Comparison of ENCODE assay signal across 8 mouse cellular contexts in the genomic region with DNA sequence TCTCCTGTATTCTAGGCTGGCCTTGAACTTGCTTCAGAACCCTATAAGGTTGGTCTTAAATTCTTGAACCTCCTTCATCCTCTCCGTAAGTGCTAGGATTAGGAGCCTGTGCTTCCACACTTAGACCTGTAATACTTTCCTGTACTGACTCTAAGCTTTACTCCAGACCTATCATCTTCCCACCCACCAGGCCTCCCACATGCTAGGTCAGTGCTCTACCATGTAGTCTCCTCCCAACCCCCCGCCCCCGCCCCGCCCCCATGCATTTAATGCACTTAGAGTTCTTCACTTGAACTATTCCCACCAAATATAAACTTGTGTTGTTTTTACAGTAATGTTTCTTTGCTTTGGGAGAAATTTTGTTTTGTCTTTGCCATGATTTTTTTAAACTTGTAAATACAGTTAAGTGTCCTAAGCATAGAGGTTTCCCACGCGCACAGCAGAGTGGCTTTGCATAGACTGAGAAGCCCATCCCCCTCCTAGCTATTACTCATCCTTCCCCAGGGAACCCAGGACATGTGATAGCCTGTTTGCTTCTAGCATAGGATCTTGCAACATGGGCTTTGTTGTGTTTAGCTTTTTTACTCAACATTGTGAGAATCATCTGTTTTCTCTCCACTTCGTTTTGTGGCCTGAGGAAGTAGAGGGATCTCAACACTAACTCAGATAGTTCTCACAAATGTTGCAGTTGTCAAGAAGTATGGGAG. TPM values are rescaled to one million over a fixed set of nuclear protein-coding genes. Genes with fewer than 3 reads are reported as not detected.
DNase-seq lines count a peak whose midpoint lies in the region; ATAC-seq lines count a peak whose summit lies in the region.

No protein-coding gene starts in this region.

- H3K4me2 ChIP-seq in limb, embryonic 13.5 days (replicated peaks): no peak overlapping the region

- no peak overlapping the region for H3K4me3 ChIP-seq in limb, embryonic 13.5 days
- no peak overlapping the region for H3K4me3 ChIP-seq in limb, embryonic 10.5 days

- peaks cover 44% of the 10 kb centered on the region for H3K4me1 ChIP-seq in limb, embryonic 13.5 days
- peaks cover 19% of the 10 kb centered on the region for H3K4me1 ChIP-seq in limb, embryonic 10.5 days

- H3K36me3 ChIP-seq in limb, embryonic 13.5 days: no peaks in the 10 kb centered on the region
- peaks cover 13% of the 10 kb centered on the region for H3K36me3 ChIP-seq in limb, embryonic 10.5 days

- no peak for DNase-seq in limb, embryonic 10.5 days (ENCODE audit: low spot score)
- peak; percentile 48 to 85 for DNase-seq in adrenal gland, adult (ENCODE audit: inconsistent age in 2 of 2, low spot score in 1 of 2)
- peak; percentile 45 for DNase-seq in gastrocnemius, postnatal 25 days
- DNase-seq in kidney, postnatal 10 days: peak; percentile 63
- DNase-seq in skeletal muscle tissue, adult 2 months (ENCODE audit: low read depth, low spot score): peak; percentile 66
- no peak for DNase-seq in c-Kit-positive CD71-positive TER-119-positive erythroid progenitor cells, embryonic 14.5 days (ENCODE audit: low spot score)

- H3K9me3 ChIP-seq in limb, embryonic 13.5 days: no peaks in the 10 kb centered on the region
- no peaks in the 10 kb centered on the region for H3K9me3 ChIP-seq in limb, embryonic 10.5 days (replicated peaks)

- peak; percentile 70 for ATAC-seq in limb, embryonic 13.5 days (ENCODE audit: low FRiP score, low read depth)
- no peak for ATAC-seq in inflammation-experienced regulatory T-cells, adult 6 months

- no peaks in the 10 kb centered on the region for H3K27me3 ChIP-seq in limb, embryonic 13.5 days
- H3K27me3 ChIP-seq in limb, embryonic 10.5 days (ENCODE audit: low read depth, poor library complexity, severe bottlenecking): no peaks in the 10 kb centered on the region

- no peak overlapping the region for H3K9ac ChIP-seq in limb, embryonic 13.5 days

- WGBS in limb, embryonic 13.5 days: 81% methylated on average over 7 of the region's 7 CpGs
- WGBS in limb, embryonic 10.5 days: 78% methylated on average over 7 of the region's 7 CpGs

- H3K27ac ChIP-seq in limb, embryonic 13.5 days: no peak overlapping the region
- H3K27ac ChIP-seq in limb, embryonic 10.5 days: no peak overlapping the region

RNA-seq across cellular contexts. Expression of gene Zzz3, which starts 6.8 kb away (rescaled TPM):
- polyA plus RNA-seq in limb, embryonic 13.5 days (2015; fragmentation: Nextera tagmentation; extraction: Ambion mirVana): 46.7 and 49.3 TPM in 2 replicates
- polyA plus RNA-seq in limb, embryonic 10.5 days (2016; fragmentation: Nextera tagmentation; extraction: Ambion mirVana): 57.8 and 60.1 TPM in 2 replicates
- total RNA-seq in gastrocnemius, postnatal 25 days (2021): 10 to 100 TPM; 15.3 to 16.1 TPM
- 10 to 100 TPM; 25.3 to 35.1 (median 33.4) TPM for polyA plus RNA-seq in inflammation-experienced regulatory T-cells, adult 6 months (2017; shearing (Covaris generic))

RNA-seq across cellular contexts. Expression of gene Usp33, which starts 55.8 kb away (rescaled TPM):
- polyA plus RNA-seq in limb, embryonic 13.5 days (2015; fragmentation: Nextera tagmentation; extraction: Ambion mirVana): 44.1 and 50.6 TPM in 2 replicates
- polyA plus RNA-seq in limb, embryonic 10.5 days (2016; fragmentation: Nextera tagmentation; extraction: Ambion mirVana): 46.4 and 52.0 TPM in 2 replicates
- total RNA-seq in gastrocnemius, postnatal 25 days (2021): 10 to 100 TPM; 17.6 to 22.9 TPM
- polyA plus RNA-seq in inflammation-experienced regulatory T-cells, adult 6 months (2017; shearing (Covaris generic)): 10 to 100 TPM; 23.3 to 32.1 (median 30.3) TPM

Comparison
In these comparisons a context has a peak if more than half of its experiments do, and no peak if none do; other contexts are left out.
1. DNase-seq: peak in adrenal gland, adult (2 of 2), gastrocnemius, postnatal 25 days (single experiment), kidney, postnatal 10 days (single experiment) and skeletal muscle tissue, adult 2 months (single experiment); none in limb, embryonic 10.5 days (single experiment) and c-Kit-positive CD71-positive TER-119-positive erythroid progenitor cells, embryonic 14.5 days (single experiment).